Mouse (Mus musculus) regulatory T cell (primary cell): ENCODE measurements around the gene Rnf151.

Source experiments
- in situ Hi-C: fragments of 300-600 bp; cut with MboI, MseI; formaldehyde crosslinking; loops from one replicate; pipeline ENCODE4 v1.15.1; 2025; ENCODE audit warnings: high pct_unique_total_duplicates

The Rnf151 gene

DNA sequence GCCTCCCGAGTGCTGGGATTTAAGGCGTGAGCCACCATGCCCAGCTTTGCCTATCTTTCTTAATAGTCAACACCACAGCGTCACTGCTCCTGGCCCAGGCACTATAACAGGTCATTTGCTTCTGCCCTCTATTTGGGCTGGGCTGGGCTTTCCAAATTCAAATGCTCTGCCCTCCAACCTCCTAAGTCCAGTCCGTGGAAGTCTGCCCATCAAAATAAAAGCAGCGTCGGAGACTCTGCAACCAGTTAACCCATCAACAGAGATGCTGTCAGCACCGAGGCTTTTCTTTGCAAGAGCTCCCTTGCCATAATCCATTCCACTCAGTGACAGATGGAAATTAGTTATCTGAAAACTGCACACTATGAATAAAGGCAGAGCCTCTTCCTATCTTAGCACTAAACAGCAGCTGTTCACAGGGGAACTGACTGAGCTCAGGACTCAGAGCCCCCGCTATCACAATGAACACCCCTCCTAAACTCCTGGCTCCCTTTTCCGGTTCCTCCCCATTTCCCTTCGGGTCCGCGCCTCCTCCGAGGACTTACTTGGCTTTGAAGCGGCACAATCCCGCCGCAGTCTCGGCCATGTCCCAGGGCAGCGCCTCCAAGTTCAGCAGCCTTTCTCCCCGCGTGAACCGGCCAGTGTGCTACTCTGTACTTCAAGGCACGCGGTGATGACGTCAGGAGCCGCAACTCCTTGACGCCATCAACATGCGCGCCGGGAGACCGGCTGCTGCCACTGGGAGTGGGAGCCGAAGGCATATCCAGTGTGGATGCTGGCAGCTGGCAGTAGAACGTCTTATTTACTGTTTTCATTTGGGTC lies 10.7 kb downstream of the Rnf151 start, which contains the start of gene Tbl3:
Tbl3 (minus strand) TSS at position 679 of the 819 bp plus-strand sequence.
- in situ Hi-C loops = no loop called here

DNA sequence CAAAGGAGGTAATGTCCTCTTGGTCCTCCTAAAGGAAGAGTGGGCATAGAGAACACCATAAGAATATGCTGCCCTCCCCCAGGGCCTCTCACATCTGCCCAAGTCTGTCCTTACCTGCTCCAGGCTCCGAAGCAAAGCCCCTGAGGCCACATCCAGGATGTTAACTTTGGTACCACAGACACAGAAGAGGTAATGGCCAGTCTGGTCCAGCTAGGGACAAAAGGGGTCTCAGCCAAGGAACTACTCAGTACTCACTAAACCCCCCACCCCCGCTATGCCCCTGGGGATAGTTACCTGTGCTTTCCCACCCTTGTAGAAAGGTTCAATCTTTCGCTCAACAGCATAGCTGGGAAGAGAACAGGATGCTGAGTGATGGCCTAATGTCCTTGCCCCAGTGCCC lies 12.0 kb downstream of the Rnf151 start:
- in situ Hi-C loops = no loop called here

DNA sequence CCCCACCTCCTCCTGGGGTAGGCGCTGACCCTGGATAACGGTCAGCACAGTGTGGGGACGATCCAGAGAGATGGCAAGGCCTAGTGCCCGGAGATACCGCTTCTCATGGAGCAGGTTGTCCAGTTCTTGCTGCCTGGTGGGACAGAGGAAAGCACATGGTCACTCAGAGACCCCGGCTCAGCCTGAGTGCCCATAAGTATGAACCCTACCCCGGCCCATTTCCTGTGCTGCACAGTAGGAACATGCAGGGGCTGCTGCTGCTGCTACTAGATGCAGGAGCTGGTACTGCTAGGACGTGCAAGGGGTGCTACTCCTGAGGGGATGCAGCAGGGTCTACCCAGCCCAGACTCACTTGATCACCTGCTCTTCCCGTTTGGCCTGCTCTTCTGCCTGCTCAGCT lies 16.6 kb downstream of the Rnf151 start:
- in situ Hi-C loops = no loop called here

DNA sequence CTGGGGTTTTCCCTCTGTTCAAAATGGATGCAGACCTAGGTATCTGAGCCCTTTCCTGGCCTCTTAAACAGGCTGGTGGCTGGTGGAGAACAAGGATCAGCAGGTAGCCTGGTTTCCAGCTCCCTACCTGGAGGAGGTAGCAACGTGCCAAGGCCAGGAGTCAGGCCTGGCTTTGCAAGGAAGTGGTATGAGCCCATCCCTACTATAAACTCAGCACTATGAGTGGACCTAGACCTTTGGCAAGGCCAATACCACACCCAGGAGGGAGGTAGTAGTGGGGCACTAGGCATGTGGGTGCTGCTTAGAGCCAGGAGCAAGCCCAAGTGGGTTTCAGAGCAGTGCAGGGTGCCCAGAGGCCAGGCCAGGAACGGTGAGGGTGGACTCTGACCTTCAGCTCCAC lies 18.4 kb downstream of the Rnf151 start:
- in situ Hi-C loops = no loop called here

DNA sequence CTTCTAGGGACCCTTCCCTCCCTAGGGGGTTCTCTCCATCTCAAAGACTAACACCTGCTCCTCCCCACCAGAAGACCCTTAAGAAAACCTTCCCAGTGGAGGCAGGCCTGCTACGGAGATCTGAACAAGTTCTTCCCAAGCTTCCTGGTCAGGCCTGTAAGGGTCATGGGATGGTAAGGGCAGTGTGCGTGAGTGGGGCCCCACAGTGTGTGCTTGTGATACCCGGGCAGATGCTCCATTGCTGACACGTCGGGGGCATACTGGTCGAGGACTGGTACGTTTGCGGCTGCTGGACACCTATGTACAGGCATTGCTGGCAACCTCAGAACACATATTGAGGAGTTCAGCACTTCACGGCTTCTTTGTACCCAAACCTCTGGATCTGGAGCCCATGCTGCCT lies 19.1 kb downstream of the Rnf151 start:
- in situ Hi-C loops = no loop called here

DNA sequence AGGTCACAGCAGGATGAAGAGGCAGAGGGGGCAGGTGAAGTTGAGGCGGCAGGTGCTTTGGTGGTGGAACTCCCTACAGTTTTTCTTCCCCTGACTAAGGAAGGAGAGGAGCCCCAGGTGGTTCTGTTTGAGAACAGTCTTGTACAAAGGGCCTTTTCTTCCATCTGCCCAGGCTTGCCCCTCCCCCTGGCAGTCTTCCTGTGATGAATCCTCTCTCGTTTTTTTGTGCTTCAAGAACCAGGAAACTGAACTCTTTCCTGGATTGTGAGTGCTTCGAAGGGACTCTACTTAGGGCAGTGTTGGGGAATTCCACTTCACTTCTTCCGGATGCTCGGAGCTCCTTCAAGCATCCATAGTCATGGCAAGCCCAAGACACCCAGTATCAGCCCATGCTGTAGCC lies 19.9 kb downstream of the Rnf151 start:
- in situ Hi-C loops = no loop called here

DNA sequence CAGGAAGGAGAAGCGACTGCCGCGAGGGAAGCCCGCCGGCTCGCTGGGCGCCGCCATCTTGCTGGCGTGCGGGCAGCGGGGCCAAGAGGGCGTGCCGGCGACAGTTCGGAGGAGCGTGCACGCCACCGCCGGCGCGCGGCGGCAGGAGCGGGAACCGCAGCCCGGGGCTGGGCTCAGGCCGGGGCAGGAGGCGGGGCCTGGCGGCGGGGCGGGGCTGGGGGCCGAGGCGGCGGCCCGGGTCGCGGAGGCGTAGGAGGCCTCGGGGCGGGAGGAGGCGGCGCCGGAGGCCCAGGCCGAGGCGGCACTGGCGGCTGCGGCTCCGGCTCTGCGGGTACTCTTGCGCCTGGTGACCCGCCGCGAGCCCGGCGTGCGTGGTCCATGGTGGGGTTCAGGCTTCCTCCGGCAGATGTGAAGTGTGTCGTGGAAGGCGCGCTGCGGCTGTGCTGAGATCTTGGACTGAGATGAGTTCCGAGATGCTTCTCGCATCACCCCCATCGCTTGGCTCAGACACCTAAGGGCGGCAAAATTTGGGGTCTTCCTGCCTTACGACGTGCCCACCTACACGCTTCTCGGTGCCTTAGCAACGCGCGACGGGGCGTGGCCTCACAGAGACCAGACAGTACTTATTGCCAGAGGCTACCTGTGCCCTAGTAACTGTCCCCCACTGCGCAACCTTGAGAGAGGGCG lies 21.7 kb downstream of the Rnf151 start, which contains the start of the genes Gfer and Noxo1:
Gfer (minus strand) TSS at position 146 of the 687 bp plus-strand sequence.
Noxo1 (plus strand) TSS at position 224 of the 687 bp plus-strand sequence.
- in situ Hi-C loops = no loop called here

DNA sequence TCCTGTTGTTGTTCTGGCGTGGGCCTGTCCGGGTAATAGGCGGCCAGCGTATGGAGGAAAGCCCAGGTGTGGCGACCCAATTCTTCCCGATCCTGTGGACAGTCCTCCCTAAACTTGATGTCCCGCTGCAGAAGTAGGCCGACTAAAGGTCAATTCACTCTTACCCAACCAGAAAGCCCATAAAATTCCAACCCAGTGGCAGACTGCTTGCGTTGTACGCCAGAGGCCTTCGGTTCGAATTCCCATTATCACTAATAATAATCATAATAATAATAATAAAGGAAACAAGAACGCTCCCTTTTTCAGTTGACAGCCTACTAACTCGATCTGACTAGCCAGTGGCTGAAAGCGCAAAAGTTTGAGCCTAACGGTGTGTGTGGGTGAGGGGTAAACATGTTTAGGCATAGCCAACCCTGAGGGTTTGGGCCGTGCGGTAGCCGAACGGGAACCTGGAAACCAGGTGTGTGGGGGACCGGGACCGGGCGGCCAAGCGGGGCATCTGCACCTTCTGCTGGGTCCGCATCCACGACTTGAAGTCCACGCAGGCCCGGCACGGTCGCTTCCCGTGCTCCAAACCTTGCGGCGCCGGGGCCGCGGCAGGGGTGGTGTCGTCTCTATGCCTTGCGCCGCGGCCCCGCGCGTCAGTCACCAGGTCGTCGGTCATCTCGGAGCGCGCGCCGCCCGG lies 22.4 kb downstream of the Rnf151 start:
- in situ Hi-C loops = no loop called here

DNA sequence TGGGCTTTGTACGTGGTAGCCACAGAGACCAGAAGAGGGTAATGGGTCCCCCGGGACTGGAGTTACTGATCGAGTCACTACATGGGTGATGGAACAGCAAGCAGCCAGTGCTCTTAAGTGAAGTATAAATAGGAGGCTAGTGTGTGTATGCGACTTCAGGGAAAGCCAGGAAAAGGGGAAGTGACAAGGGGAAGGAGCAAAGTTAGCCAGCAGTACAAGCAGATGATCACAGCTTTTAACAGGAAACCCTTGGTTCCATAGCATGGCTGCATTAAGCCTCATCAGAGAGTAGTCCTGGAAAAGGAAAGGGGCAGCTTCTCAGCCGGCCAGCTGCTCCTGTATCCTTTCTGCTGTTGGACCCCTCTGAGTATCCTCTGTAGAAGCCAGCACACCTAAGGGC lies 25.5 kb downstream of the Rnf151 start:
- in situ Hi-C loops = no loop called here

DNA sequence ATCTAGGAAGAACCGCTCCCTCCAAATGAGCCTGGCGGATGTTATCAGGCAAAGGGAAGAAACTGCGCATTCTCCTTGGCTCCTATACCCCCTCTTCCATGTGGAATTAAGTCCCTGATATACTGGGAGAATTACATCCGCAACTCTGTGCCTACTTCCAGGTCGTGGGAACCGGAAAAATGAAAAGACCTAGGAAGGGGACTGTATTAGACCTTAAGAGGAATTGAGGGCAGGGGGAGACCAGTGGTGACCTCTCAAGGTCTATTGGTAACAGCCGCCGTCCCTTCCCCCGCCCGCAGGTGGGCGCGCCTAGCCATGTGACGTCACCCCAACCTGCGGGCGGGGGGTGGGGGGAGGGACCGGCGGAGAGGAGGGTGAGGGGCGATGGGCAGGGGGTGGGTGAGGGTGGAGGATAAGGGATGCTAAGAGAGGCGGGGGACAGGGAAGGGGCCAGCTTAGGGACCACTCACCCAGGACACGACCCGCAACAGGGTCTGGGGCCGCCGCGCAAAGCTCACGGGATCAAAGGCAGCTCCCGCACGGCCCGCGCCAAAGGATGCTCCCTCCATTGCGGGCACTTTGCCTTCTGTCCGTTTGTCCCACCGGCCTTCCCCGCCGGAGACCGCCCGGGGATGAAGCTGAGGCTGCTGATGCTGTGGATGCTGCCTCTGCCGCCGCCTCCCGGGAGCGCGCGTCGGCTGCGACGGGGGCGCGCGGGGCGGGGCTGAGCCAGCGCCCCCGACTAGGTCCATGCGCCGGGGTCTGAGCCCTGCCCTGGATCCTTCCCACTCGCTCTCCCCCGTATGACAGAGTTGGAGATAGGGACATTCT lies 28.4 kb downstream of the Rnf151 start, which contains the start of gene Syngr3:
Syngr3 (minus strand) TSS at position 705 of the 831 bp plus-strand sequence.
- in situ Hi-C loops = no loop called here

DNA sequence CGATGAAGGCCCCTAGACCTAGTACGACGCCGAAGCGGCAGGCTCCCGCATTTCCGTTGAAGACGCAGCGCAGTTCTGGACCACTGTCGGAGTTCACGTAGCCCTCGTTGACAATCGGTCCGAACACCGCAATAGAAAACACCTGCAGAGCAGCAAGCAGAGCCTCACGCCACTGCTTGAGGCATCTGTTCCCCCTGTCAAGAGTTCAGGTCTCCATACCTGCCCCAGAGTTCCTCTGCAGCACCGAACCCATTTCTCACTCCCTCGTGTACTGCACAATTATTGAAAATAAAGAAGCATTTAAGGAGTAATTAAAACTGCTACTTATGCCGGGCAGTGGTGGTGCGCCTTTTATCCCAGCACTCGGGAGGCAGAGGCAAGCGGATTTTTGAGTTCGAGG lies 30.3 kb downstream of the Rnf151 start:
- in situ Hi-C loops = no loop called here

DNA sequence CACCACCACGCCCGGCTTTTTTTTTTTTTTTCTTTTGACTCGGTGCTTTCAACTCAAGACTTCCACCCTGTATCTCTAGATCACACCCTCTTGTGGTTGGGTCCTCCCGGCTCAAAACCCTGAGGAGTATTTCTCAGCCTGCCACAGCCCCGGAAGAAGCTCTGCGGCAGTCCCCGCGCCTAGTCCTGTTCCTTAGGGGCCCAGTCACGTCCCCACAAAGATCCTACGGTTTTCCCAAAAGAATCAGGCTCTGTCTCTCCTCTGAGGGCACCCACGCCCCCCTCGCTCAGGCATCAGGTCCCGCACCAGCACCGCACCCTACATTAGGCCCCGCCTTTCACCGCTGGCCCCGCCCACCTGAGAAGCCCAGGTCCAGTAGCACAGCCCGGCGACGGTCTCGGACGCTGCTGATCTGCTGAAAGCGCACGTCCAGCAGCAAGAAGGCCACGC lies 30.7 kb downstream of the Rnf151 start:
- in situ Hi-C loops = no loop called here

DNA sequence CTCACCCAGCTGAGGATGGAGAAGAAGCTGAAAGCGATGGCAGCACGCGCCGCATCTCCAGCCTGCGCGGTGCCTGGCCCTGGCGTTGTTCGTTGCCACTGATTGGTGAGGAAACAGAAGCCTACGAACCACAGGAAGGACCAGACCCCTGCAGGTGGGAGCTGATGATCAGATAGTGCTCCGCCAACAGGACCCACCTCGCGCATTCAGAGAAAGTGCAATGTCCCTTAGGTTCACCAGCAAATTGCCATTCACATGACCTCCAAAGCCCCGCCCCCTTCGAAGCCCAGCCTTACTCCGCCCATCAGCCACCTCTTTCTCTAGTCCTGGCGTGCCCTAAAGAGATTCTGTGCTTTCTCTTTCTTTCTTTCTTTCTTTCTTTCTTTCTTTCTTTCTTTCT lies 31.3 kb downstream of the Rnf151 start:
- in situ Hi-C loops = no loop called here

DNA sequence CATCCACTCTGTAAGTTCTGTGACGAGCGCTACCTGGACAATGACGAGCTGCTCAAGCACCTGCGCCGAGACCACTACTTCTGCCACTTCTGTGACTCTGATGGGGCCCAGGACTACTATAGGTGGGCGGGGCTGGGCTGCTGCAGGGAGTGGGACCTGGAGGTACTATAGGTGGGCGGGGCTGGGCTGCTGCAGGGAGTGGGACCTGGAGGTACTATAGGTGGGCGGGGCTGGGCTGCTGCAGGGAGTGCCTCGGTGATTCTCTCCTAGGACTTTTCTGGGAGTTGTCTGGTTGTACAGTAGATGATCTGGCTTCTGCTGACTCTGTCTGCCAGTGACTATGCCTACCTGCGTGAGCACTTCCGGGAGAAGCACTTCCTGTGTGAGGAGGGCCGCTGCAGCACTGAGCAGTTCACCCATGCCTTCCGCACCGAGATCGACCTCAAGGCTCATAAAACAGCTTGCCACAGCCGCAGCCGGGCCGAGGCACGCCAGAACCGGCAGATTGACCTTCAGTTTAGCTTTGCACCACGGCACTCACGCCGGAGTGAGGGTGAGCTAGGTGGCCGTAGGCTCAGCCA lies 40.3 kb downstream of the Rnf151 start:
- in situ Hi-C loops = no loop called here

DNA sequence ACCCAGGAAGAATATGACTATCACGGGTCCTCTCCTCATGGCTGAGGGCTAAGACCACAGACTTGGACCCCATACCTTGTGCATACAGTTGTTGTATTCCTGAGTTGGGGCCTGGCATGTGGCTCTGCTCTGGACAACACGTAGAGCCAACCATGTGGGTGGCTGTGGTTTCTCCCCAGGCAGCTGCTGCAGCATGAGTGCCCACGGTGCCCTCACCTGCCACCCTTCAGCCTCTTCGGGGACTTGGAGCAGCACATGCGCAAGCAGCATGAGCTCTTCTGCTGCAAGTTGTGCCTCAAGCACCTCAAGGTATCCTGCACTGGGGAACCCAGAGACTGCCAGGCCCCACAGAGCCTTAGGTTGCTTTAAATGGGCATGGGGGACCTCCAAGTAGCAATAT lies 41.0 kb downstream of the Rnf151 start:
- in situ Hi-C loops = no loop called here

DNA sequence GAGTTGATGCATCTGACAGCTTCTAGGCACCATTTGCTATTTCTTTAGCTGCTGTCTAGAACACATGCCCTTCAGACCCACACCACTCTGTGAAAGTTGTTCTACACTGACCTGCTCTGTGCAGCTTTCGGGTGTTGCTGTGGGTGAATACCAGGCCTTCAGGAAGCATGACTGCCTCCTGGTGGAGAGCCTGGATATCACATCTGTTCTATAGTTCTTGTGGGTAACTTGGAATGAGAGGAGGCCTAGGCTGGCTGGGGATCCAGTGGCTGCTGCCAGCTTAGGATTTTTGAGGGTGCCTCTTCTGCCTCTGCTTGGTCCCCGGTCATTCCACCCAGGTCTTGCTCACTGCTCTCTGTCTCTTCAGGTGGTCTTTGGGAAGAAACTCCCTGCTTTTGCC lies 41.7 kb downstream of the Rnf151 start:
- in situ Hi-C loops = no loop called here

DNA sequence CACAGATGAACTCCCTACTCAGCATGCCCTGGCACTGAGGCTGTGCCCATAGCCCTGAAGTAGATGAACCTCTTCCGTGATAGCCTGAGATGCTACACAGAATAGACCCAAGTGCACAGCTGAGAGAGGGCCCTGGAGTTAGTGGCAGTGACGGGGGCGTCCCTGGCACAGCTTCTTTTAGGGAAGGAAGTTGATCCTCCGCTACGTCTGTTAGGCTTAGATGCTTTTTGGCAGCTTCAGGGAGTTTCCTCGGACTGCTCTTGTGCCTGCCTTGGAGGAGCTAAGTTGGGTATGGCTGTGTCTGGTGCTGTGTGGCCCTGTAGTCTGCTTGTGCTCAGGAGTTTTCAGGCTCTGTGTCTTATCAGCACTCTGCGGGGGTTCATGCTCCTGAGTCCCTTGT lies 43.6 kb downstream of the Rnf151 start:
- in situ Hi-C loops = no loop called here

DNA sequence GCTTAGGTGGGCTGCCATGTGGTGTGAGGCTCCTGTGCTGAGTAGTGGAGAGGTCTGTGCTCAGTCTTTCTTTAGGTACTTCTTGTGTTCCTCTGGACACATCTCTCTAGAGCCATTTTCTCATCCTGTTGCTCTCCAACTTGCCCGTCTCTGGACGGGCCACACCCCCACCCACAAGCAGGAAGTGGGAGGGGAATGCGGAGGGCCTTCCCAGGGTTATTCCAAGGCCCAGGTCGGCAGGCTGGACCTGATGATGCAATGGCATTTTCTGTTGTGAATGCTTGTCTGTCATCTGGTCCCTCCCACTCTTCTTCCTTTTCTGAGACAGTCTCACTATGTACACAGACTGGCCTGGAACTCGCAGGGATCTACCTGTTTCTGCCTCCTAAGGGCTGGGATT lies 45.7 kb downstream of the Rnf151 start:
- in situ Hi-C loops = no loop called here

DNA sequence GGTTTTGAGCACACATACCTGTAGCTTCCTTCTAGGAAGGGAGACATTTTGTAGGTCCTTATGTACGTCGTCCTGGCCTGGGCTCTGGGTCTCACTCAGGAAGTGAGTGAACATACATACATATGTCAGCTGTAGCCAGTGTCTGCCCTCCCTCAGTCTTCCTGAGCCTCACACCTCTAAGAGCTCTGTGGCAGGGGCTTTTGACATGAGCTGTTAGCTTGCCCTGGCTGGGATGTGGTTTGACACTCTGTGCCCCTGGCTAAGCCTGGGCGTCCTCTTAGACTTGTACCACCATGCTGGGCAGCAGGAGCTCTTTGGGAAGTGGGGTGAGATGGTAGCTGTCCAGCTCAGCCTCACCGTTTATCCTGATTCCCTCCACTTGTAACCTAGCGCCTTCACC lies 46.5 kb downstream of the Rnf151 start:
- in situ Hi-C loops = no loop called here

DNA sequence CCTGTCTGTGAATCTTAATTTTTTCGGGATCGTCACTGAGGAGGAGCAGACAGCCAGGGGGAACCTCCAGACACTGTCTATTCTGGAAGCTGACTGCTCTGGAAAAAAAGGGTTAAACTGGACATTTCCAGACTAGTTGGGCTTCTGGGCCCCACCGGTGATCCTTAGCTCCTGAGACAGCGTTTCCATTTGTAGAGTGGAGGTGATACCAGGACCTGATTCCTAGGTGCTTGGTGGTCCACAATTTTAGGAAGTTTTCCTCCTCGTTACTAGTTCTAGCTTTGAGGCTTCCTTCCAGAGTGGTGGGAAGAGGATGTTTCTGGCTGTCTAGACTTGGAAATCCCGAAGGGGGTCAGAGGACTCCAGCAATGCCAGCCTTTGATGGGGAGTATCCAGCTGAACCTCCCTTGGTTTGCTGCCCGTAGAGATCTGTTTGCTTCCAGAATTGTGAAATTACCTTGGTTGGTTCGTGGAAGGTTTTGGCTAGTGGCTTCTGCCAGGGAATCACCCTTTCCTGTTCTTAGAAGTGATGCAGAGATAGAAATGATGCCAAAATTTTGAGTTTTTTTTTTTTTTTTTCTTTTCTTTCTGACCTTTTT lies 47.5 kb downstream of the Rnf151 start:
- in situ Hi-C loops = no loop called here
